Mouse (Mus musculus) midbrain, embryonic 13.5 days (tissue): Measurements from ENCODE around the gene Ctdspl. TPM values are rescaled to one million over a fixed set of nuclear protein-coding genes. Genes with fewer than 3 reads are reported as not detected.
A peak's percentile ranks its signal among the peaks of the same experiment; 100 is the strongest.

Source experiments
- microRNA-seq: library from miRNA; unstranded; fragments of <30 nt; microRNA quantifications from one replicate; pipeline ENCODE4, GENCODE M21; 2016
- polyA plus RNA-seq: library from polyadenylated mRNA; unstranded; fragments of >200 nt; fragmentation: Nextera tagmentation; extraction: Ambion mirVana; gene quantifications from 2 replicates; pipeline ENCODE4 v1.2.1, GENCODE M21; 2015

Gene Ctdspl
- polyA plus RNA-seq, 1 experiment from 2014 or later: 6.2 TPM

Small RNAs within 50 kb of the gene (microRNA-seq; reads per million reads assigned to microRNA genes)
- 7.6 reads per million, percentile 25 among the genes with 10 or more reads in this experiment for gene Mir26a-1

Other genes starting within 250 kb of the Ctdspl start
- 4.2 and 4.4 TPM in 2 replicates for gene Vill, start 126.3 kb downstream of the Ctdspl start, polyA plus RNA-seq
- 20.0 and 21.0 TPM in 2 replicates for gene Plcd1, start 167.0 kb downstream of the Ctdspl start, polyA plus RNA-seq
- gene Dlec1, start 176.0 kb downstream of the Ctdspl start, polyA plus RNA-seq: 0.75 and 0.81 TPM in 2 replicates
- gene Acaa1b, start 230.6 kb downstream of the Ctdspl start, polyA plus RNA-seq: 1.4 TPM in 2 replicates
- not detected in 2 replicates for gene Gm47289, start 232.7 kb downstream of the Ctdspl start, polyA plus RNA-seq